Mouse (Mus musculus): ENCODE measurements at regions not wholly inside any gene's neighbourhood (a gene's known extent, or its start where the extent isn't known, plus 50 kb on each side); places are given as distances from the start of the nearest gene placed in this dataset.

DNA sequence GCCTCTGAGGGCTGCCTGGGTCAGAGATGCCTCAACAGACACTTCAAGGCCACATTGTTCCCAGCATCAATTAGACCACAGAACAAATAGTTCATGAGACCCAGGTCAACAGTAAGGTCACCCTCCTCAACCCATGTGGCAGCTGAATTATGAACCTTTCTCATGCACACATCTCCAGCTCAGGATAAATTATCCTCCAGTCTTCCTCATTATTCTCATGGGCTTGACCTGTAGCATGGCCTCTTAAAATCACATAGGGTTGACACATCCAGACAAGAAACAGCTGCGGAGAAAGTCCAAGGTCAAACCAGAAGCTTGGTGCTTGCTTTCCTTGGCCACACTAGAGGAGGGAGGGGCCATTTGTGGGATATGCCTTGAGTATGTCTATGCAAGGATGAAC lies 256.4 kb upstream of the Dynlrb2 start:
- TF ChIP-seq POLR2A (IDR thresholded peaks at IDR 0.05; ENCODE audit: borderline replicate concordance, extremely low read depth, low read depth, low read length) (no peak), CTCF (IDR thresholded peaks at IDR 0.05; ENCODE audit: insufficient read depth, low read length) (no peak)
